ENCODE assay signal across 11 mouse cellular contexts in the genomic region with DNA sequence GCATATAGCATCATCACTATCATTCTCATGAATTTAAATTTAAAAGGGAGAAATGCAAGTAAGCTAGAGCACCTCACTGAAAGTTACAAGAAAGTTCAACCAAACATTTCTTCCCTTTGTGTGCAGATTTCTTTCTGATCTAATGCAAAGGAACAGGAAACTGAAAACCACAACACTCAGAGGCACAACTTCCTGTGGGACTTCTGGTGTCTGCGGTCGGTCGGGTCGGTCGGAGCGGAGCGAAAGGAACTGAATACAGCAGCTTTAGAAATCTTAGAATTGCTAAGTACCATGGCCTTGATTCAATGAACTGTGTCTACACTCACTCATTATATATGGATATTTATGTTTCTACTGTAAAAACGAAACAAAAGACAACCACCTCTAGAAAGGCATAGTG.
A peak's percentile ranks its signal among the peaks of the same experiment; 100 is the strongest.
DNase-seq lines count a peak whose midpoint lies in the region; ATAC-seq and TF ChIP-seq lines count a peak whose summit lies in the region.
"Had no signal": no experiment of that assay in that cellular context is flagged by ENCODE, and none has a peak within 500 bp of the region (broad histone marks: within the 10 kb centered on the region; RNA-seq: fewer than 3 reads in every experiment).

No protein-coding gene starts in this region.

- no peak for TF ChIP-seq CTCF in G1E (IDR thresholded peaks at IDR 0.05; ENCODE audit: low read depth, low read length)
- TF ChIP-seq CTCF in heart, postnatal 0 days (IDR thresholded peaks at IDR 0.05; ENCODE audit: low read depth), result no peak

- 85% methylated on average over 8 of the region's 8 CpGs for WGBS in kidney, embryonic 14.5 days
- 83% methylated on average over 8 of the region's 8 CpGs for WGBS in kidney, embryonic 15.5 days
- WGBS in heart, postnatal 0 days, result 57% methylated on average over 8 of the region's 8 CpGs
- WGBS in forebrain, embryonic 10.5 days, result 96% methylated on average over 8 of the region's 8 CpGs

- no peak for ATAC-seq in kidney, embryonic 14.5 days (ENCODE audit: low FRiP score, low TSS enrichment)
- no peak for ATAC-seq in kidney, embryonic 15.5 days (replicated peaks; ENCODE audit: low FRiP score)
- ATAC-seq in G1E (ENCODE audit: extremely low read depth, insufficient number of reproducible peaks, low FRiP score, poor library complexity, severe bottlenecking), result peak; percentile 71
- ATAC-seq in heart, postnatal 0 days (ENCODE audit: insufficient read depth, low read depth), result no peak
- ATAC-seq: midbrain, embryonic 13.5 days had no signal

- DNase-seq in G1E (ENCODE audit: low spot score), result no peak
- no peak for DNase-seq in heart, postnatal 0 days (ENCODE audit: low spot score)
- peak; percentile 52 for DNase-seq in naive thymus-derived CD4-positive, alpha-beta T cell, adult 2 months (ENCODE audit: low read depth)
- DNase-seq in forebrain, embryonic 10.5 days (ENCODE audit: extremely low spot score, low spot score), result no peak
- DNase-seq in ovary, postnatal 14 days (ENCODE audit: low spot score), result no peak
- DNase-seq in MN1 (ENCODE audit: low spot score), result no peak
- DNase-seq: left cerebral cortex, postnatal 4 days had no signal

- no peak overlapping the region for H3K9ac ChIP-seq in kidney, embryonic 14.5 days (ENCODE audit: low read depth, low read length)
- H3K9ac ChIP-seq in kidney, embryonic 15.5 days, result no peak overlapping the region
- H3K9ac ChIP-seq in heart, postnatal 0 days (replicated peaks; ENCODE audit: low read depth, low read length), result no peak overlapping the region
- H3K9ac ChIP-seq: hindbrain, embryonic 14.5 days; midbrain, embryonic 13.5 days had no signal

- H3K4me1 ChIP-seq in kidney, embryonic 14.5 days (ENCODE audit: control insufficient read depth, insufficient read depth, low read length), result peaks cover 9% of the 10 kb centered on the region; the same call in 1 of the 2 replicates
- peaks cover 19% of the 10 kb centered on the region for H3K4me1 ChIP-seq in kidney, embryonic 15.5 days
- H3K4me1 ChIP-seq in G1E (ENCODE audit: insufficient read depth, low read depth, low read length), result peaks cover 33% of the 10 kb centered on the region
- H3K4me1 ChIP-seq in heart, postnatal 0 days (ENCODE audit: control insufficient read depth, insufficient read depth), result peaks cover 23% of the 10 kb centered on the region
- peaks cover 30% of the 10 kb centered on the region for H3K4me1 ChIP-seq in forebrain, embryonic 10.5 days

- H3K9me3 ChIP-seq in kidney, embryonic 14.5 days (ENCODE audit: control insufficient read depth, low read length), result no peaks in the 10 kb centered on the region
- H3K9me3 ChIP-seq in kidney, embryonic 15.5 days (replicated peaks), result no peaks in the 10 kb centered on the region
- no peaks in the 10 kb centered on the region for H3K9me3 ChIP-seq in G1E (replicated peaks)
- H3K9me3 ChIP-seq in heart, postnatal 0 days (replicated peaks; ENCODE audit: control insufficient read depth, low read length), result no peaks in the 10 kb centered on the region
- no peaks in the 10 kb centered on the region for H3K9me3 ChIP-seq in forebrain, embryonic 10.5 days
- H3K9me3 ChIP-seq: midbrain, embryonic 13.5 days had no signal

- H3K27me3 ChIP-seq in kidney, embryonic 14.5 days (ENCODE audit: control insufficient read depth, insufficient read depth, low read length), result no peaks in the 10 kb centered on the region
- no peaks in the 10 kb centered on the region for H3K27me3 ChIP-seq in kidney, embryonic 15.5 days
- H3K27me3 ChIP-seq in G1E (ENCODE audit: insufficient read depth, low read length), result no peaks in the 10 kb centered on the region
- no peaks in the 10 kb centered on the region for H3K27me3 ChIP-seq in heart, postnatal 0 days (ENCODE audit: control insufficient read depth, insufficient read depth, low read length)
- no peaks in the 10 kb centered on the region for H3K27me3 ChIP-seq in forebrain, embryonic 10.5 days (ENCODE audit: poor library complexity, severe bottlenecking)
- H3K27me3 ChIP-seq: midbrain, embryonic 13.5 days had no signal

- H3K36me3 ChIP-seq in kidney, embryonic 14.5 days (ENCODE audit: control insufficient read depth, insufficient read depth, low read length), result no peaks in the 10 kb centered on the region
- H3K36me3 ChIP-seq in kidney, embryonic 15.5 days, result no peaks in the 10 kb centered on the region
- no peaks in the 10 kb centered on the region for H3K36me3 ChIP-seq in G1E (replicated peaks)
- H3K36me3 ChIP-seq in heart, postnatal 0 days (replicated peaks; ENCODE audit: control insufficient read depth, insufficient read depth, low read length), result no peaks in the 10 kb centered on the region
- no peaks in the 10 kb centered on the region for H3K36me3 ChIP-seq in forebrain, embryonic 10.5 days (replicated peaks)
- H3K36me3 ChIP-seq: midbrain, embryonic 13.5 days had no signal

- TF ChIP-seq EP300 in heart, postnatal 0 days (IDR thresholded peaks at IDR 0.05; ENCODE audit: low read depth), result no peak

- H3K4me2 ChIP-seq in kidney, embryonic 14.5 days (replicated peaks; ENCODE audit: low read depth, low read length), result 0 out of 2 replicates have a peak overlapping the region, but pooled peaks have one; percentile 3
- H3K4me2 ChIP-seq in kidney, embryonic 15.5 days, result no peak overlapping the region
- H3K4me2 ChIP-seq in heart, postnatal 0 days (ENCODE audit: low read depth, low read length), result no peak overlapping the region
- H3K4me2 ChIP-seq: hindbrain, embryonic 14.5 days; midbrain, embryonic 13.5 days had no signal

- H3K27ac ChIP-seq in kidney, embryonic 14.5 days (ENCODE audit: low read depth, low read length), result no peak overlapping the region
- no peak overlapping the region for H3K27ac ChIP-seq in kidney, embryonic 15.5 days
- H3K27ac ChIP-seq in heart, postnatal 0 days (ENCODE audit: low read depth), result peak overlapping the region; percentile 59
- H3K27ac ChIP-seq in forebrain, embryonic 10.5 days, result no peak overlapping the region
- H3K27ac ChIP-seq: hindbrain, embryonic 14.5 days; midbrain, embryonic 13.5 days had no signal

- H3K4me3 ChIP-seq in kidney, embryonic 14.5 days (ENCODE audit: low read length), result no peak overlapping the region
- no peak overlapping the region for H3K4me3 ChIP-seq in kidney, embryonic 15.5 days (replicated peaks)
- peak overlapping the region; percentile 43 for H3K4me3 ChIP-seq in G1E (ENCODE audit: low read depth, low read length)
- H3K4me3 ChIP-seq in heart, postnatal 0 days (ENCODE audit: low read depth, low read length), result no peak overlapping the region
- no peak overlapping the region for H3K4me3 ChIP-seq in forebrain, embryonic 10.5 days
- H3K4me3 ChIP-seq: midbrain, embryonic 13.5 days had no signal
